Mouse (Mus musculus): Measurements from ENCODE around the gene Nudt5.

Gene Nudt5

DNA sequence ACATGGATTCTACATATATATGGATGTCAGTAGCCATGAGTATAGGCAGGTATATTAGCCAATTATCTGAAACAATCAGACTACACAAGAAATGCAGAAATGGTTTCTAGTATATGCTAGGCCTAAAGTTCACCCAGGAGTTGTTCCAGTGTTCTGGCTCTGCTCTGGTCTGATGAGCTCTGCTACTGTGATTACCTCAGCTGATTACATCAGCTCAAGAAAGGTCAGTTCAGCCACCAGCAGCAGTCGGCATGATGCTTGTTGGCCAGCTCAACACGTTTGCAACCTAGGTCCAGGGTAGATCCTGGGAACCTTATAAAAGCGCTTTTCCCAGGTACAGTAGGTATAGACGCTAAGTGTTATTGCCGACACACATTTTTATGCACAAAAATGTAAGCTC lies 24.9 kb downstream of the Nudt5 start:
- DNase-seq, result no peak

GRCm38 (mm10) chr2:5877446-5877845 lies 32.6 kb downstream of the Nudt5 start:
- DNase-seq, result no peak

DNA sequence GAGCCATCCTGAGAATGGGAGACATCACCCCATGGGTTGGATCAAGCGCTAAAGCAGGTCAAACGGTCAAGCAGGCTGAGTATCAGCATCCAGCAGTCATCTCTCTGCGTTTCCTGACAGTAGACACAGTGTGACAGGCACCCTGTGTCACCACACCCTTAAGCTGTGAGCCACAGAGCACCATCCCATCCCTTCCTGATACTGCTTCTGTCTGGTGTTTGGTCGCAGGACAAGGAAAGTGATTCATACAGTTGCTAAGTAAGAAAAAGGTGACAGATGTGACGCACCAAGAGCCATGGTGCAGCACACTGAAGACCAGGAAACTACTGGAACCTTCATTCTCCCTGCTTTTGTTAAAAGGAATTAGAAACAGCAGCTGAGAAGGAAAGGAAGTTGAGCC lies 44.0 kb downstream of the Nudt5 start:
- DNase-seq, result no peak

DNA sequence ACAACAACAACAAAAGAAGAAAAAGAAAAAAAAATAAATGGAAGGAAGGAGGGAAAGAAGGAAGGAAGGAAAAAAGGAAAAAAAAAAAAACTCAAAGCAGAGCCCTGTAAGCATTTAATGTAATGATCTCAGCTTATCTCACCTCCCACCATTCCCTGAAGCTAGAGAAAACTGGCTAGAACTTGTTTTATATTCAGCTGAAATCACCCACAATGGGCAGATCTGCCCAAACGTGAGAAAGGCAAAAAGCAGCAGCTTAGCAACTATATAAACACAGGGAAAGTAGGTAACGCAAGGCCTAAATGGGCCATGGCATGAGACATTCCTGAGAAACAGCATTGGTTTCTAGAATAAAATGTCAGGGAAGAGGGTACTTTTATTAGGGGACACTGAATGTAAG lies 44.6 kb downstream of the Nudt5 start:
- no peak for DNase-seq

DNA sequence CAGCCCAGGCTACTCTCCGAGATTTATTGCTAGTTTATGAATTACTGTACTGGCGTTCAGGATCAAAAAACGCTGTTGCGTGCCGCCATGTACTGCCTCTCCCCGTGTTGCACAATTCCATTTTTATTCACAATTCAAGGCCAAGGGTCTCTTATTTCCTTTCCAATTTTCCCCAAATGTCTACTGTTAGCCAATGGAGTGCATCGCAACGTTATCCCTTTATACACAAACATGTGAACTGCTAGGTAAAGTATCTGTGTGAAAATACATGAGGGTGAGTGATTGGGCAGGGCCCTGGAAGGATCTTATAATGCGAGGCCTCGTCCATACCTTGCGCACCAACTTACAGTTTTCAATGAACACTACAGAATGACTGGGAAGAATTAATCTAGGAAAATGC lies 49.5 kb downstream of the Nudt5 start:
- no peak for DNase-seq

DNA sequence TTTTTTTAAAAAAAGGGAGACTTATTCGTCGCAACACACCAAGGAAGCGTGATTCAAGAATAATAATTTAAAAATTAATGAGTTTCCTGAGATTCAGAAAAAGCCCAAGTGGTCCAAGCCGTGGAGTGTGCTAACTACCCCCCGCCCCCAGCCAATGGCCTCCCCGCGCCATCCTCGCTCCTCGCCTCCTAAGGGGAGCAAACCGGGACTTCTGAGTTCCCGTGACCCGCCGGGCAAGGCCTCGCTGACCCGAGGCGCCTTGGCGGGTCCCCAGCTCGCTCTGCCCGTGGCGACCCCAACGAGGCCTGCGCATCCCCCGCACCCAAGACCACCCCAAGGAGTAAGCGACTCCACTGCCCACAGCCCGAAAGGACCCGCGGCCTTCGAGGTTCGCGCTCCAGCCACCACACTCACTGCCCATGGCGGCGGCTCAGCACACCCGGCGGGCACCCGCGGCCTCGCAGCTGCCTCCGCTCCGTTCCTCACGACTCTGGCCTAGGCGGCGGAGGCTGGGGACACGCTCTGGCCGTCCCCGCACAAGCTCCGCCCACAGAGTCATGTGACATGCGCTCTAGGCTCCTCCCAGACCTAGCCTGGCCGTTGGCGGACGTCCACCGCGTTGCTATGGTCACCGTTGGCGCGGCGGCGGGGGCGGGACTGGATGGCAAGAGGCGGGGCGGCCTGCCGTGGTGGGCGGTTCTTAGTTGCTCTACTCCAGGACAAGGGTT lies 50.2 kb downstream of the Nudt5 start, which contains the start of gene Sec61a2:
TSS of gene Sec61a2 (minus strand) at position 590 of the 728 bp plus-strand sequence.
- DNase-seq, result peak; percentile 91 to 93

DNA sequence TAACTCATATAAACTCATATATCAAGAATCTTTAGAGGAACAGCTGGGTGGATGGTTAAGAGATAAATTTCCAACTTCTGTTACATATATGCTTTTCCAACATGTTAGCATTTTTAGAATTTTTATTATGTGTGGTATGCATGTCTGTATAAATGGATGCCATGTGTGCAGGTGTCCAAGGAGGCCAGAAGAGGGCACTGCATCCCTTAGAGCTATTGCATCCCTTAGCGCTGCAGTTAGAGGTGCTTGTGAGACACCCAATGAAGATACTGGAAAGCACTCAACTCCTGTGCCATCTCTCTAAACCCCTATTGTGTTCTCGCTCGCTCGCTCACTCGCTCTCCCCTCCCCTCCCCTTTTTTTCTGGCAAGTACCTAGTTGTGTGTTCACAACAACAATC lies 55.3 kb downstream of the Nudt5 start:
- DNase-seq, result peak; percentile 5 to 15

GRCm38 (mm10) chr2:5906092-5906491 lies 61.3 kb downstream of the Nudt5 start:
- DNase-seq, result no peak

- peak; percentile 29 to 48 for DNase-seq
Measured at GRCm38 (mm10) chr2:5906625-5907024, 61.8 kb downstream of the Nudt5 start.

- DNase-seq, result no peak
Measured at GRCm38 (mm10) chr2:5911282-5911965, 66.6 kb downstream of the Nudt5 start.

All from thymus, postnatal 36 days (tissue).